Mouse (Mus musculus): ENCODE measurements around the gene Olfr875.
A peak's percentile ranks its signal among the peaks of the same experiment; 100 is the strongest.
"Not testable (repeated sequence)": the region's sequence is repeated elsewhere in the genome, so short reads cannot be mapped to it uniquely, and the experiment has no call there.

Gene Olfr875

GRCm38 (mm10) chr9:37771759-37772158 is at the start of gene Olfr875:
TSS of gene Olfr875 (plus strand) at chr9:37771857.
- no peak for DNase-seq (ENCODE audit: inconsistent age in 2 of 2, low spot score in 1 of 2)

- DNase-seq (ENCODE audit: inconsistent age in 2 of 2, low spot score in 1 of 2): no peak
Measured at GRCm38 (mm10) chr9:37734310-37734709, 37.3 kb upstream of the Olfr875 start.

- DNase-seq (ENCODE audit: inconsistent age in 2 of 2, low spot score in 1 of 2): no peak
Measured at GRCm38 (mm10) chr9:37744806-37745205, 26.9 kb upstream of the Olfr875 start, which contains the start of gene Olfr874. TSS of gene Olfr874 (plus strand) at chr9:37745106.

GRCm38 (mm10) chr9:37750319-37751075 is 21.2 kb upstream of the Olfr875 start:
- DNase-seq (ENCODE audit: inconsistent age in 2 of 2, low spot score in 1 of 2): no peak

GRCm38 (mm10) chr9:37751467-37751866 is 20.2 kb upstream of the Olfr875 start:
- DNase-seq (ENCODE audit: inconsistent age in 2 of 2, low spot score in 1 of 2): peak in 1 of 2 experiments; percentile 21

- DNase-seq (ENCODE audit: inconsistent age in 2 of 2, low spot score in 1 of 2): peak; percentile 26 to 80
Measured at GRCm38 (mm10) chr9:37752006-37752405, 19.7 kb upstream of the Olfr875 start.

GRCm38 (mm10) chr9:37761728-37762127 is 9.9 kb upstream of the Olfr875 start:
- no peak for DNase-seq (ENCODE audit: inconsistent age in 2 of 2, low spot score in 1 of 2)

- DNase-seq (ENCODE audit: inconsistent age in 2 of 2, low spot score in 1 of 2): peak; percentile 48 to 77
Measured at GRCm38 (mm10) chr9:37762541-37762940, 9.1 kb upstream of the Olfr875 start.

- no peak for DNase-seq (ENCODE audit: inconsistent age in 2 of 2, low spot score in 1 of 2)
Measured at GRCm38 (mm10) chr9:37770661-37771060, 996 bp upstream of the Olfr875 start.

- peak; percentile 17 to 45 for DNase-seq (ENCODE audit: inconsistent age in 2 of 2, low spot score in 1 of 2)
Measured at GRCm38 (mm10) chr9:37782766-37783260, 11.2 kb downstream of the Olfr875 start.

GRCm38 (mm10) chr9:37783394-37784387 is 12.0 kb downstream of the Olfr875 start:
- DNase-seq (ENCODE audit: inconsistent age in 2 of 2, low spot score in 1 of 2): not testable (repeated sequence)

- peak in 1 of 2 experiments; percentile 57 for DNase-seq (ENCODE audit: inconsistent age in 2 of 2, low spot score in 1 of 2)
Measured at GRCm38 (mm10) chr9:37786411-37786810, 14.8 kb downstream of the Olfr875 start.

GRCm38 (mm10) chr9:37802055-37802454 is 30.4 kb downstream of the Olfr875 start:
- no peak for DNase-seq (ENCODE audit: inconsistent age in 2 of 2, low spot score in 1 of 2)

- no peak for DNase-seq (ENCODE audit: inconsistent age in 2 of 2, low spot score in 1 of 2)
Measured at GRCm38 (mm10) chr9:37802731-37803130, 31.1 kb downstream of the Olfr875 start, which contains the start of gene Olfr876. TSS of gene Olfr876 (plus strand) at chr9:37803031.

- DNase-seq (ENCODE audit: inconsistent age in 2 of 2, low spot score in 1 of 2): no peak
Measured at GRCm38 (mm10) chr9:37807235-37807634, 35.6 kb downstream of the Olfr875 start.

GRCm38 (mm10) chr9:37808456-37808855 is 36.8 kb downstream of the Olfr875 start:
- peak; percentile 26 to 67 for DNase-seq (ENCODE audit: inconsistent age in 2 of 2, low spot score in 1 of 2)

GRCm38 (mm10) chr9:37808976-37809375 is 37.3 kb downstream of the Olfr875 start:
- DNase-seq (ENCODE audit: inconsistent age in 2 of 2, low spot score in 1 of 2): peak; percentile 47 to 84

- DNase-seq (ENCODE audit: inconsistent age in 2 of 2, low spot score in 1 of 2): no peak
Measured at GRCm38 (mm10) chr9:37814696-37815095, 43.0 kb downstream of the Olfr875 start.
